Mouse (Mus musculus) kidney, adult 2 months (tissue): Measurements from ENCODE around the gene Rae1.

ENCODE experiments used
- CTCF ChIP-seq: fragments of 200-500 bp; conservative IDR thresholded peaks from 2 replicates; pipeline ENCODE4 v1.5.1; 2011; ENCODE audit warnings: low read depth, mild to moderate bottlenecking, control low read depth, low read length, moderate library complexity, mixed read lengths; ENCODE audit not compliant: insufficient read depth, insufficient read length
- POLR2A ChIP-seq: fragments of 200-500 bp; IDR thresholded peaks from one replicate; pipeline ENCODE4 v1.6.1; 2011; ENCODE audit warnings: low read depth, low read length, control low read depth

DNA sequence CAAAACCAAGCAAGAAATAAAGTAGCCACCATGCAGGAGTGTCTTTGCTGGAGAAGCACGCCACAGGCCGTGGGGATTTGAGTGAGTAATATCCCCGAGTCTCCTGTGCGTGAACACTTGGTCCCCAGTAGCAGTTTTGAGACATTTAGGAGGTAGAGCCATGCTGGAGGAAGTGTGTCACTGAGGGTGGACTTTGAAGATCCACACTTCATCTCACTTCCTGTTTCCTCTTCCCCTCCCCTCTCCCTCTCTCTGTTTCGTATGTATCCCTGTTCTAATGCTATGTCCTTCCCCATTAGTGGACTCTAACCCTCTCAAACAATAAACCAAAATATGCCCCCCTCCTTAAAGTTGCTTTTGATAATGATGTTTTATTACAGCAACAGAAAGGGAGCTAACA lies 33.4 kb upstream of the Rae1 start:
- no peak for TF ChIP-seq CTCF
- no peak for TF ChIP-seq POLR2A
